Comparison of ENCODE assay signal across 23 mouse cellular contexts in genomic region chr5:76055849-76056248, GRCm38 (mm10).
DNase-seq lines count a peak whose midpoint lies in the region; ATAC-seq and TF ChIP-seq lines count a peak whose summit lies in the region.
"Had no signal": no experiment of that assay in that cellular context is flagged by ENCODE, and none has a peak within 500 bp of the region (broad histone marks: within the 10 kb centered on the region; RNA-seq: fewer than 3 reads in every experiment).

No protein-coding gene starts in this region.

- H3K9me3 ChIP-seq in forebrain, embryonic 14.5 days (replicated peaks; ENCODE audit: control insufficient read depth, low read length), result no peaks in the 10 kb centered on the region
- H3K9me3 ChIP-seq in forebrain, embryonic 10.5 days, result no peaks in the 10 kb centered on the region
- no peaks in the 10 kb centered on the region for H3K9me3 ChIP-seq in intestine, embryonic 15.5 days
- no peaks in the 10 kb centered on the region for H3K9me3 ChIP-seq in intestine, postnatal 0 days (ENCODE audit: control insufficient read depth)
- no peaks in the 10 kb centered on the region for H3K9me3 ChIP-seq in intestine, embryonic 16.5 days (ENCODE audit: control insufficient read depth, low read length)
- H3K9me3 ChIP-seq: G1E had no signal

- WGBS in forebrain, embryonic 14.5 days, result 55% methylated on average over 2 of the region's 2 CpGs
- WGBS in forebrain, embryonic 10.5 days, result 86% methylated on average over 2 of the region's 2 CpGs
- 62% methylated on average over 2 of the region's 2 CpGs for WGBS in intestine, embryonic 15.5 days
- 43% methylated on average over 2 of the region's 2 CpGs for WGBS in intestine, postnatal 0 days
- 59% methylated on average over 2 of the region's 2 CpGs for WGBS in intestine, embryonic 16.5 days

- H3K4me3 ChIP-seq in forebrain, embryonic 14.5 days (ENCODE audit: low read depth, low read length), result no peak overlapping the region
- H3K4me3 ChIP-seq in forebrain, embryonic 10.5 days, result no peak overlapping the region
- H3K4me3 ChIP-seq in intestine, embryonic 15.5 days (replicated peaks), result no peak overlapping the region
- no peak overlapping the region for H3K4me3 ChIP-seq in intestine, postnatal 0 days (ENCODE audit: low read depth, low read length)
- no peak overlapping the region for H3K4me3 ChIP-seq in intestine, embryonic 16.5 days (ENCODE audit: low read length)

- no peak overlapping the region for H3K4me2 ChIP-seq in forebrain, embryonic 14.5 days (ENCODE audit: low read length)
- no peak overlapping the region for H3K4me2 ChIP-seq in intestine, embryonic 15.5 days (replicated peaks)
- H3K4me2 ChIP-seq in intestine, postnatal 0 days (replicated peaks; ENCODE audit: low read depth), result no peak overlapping the region
- no peak overlapping the region for H3K4me2 ChIP-seq in intestine, embryonic 16.5 days (ENCODE audit: low read depth, low read length)

- H3K27ac ChIP-seq in forebrain, embryonic 14.5 days (ENCODE audit: low read depth, low read length), result no peak overlapping the region
- no peak overlapping the region for H3K27ac ChIP-seq in forebrain, embryonic 10.5 days
- H3K27ac ChIP-seq in intestine, embryonic 15.5 days, result no peak overlapping the region
- no peak overlapping the region for H3K27ac ChIP-seq in intestine, postnatal 0 days (ENCODE audit: low read depth, low read length)
- no peak overlapping the region for H3K27ac ChIP-seq in intestine, embryonic 16.5 days (ENCODE audit: low read length)

- no peak for TF ChIP-seq POLR2A in brain, embryonic 14.5 days (IDR thresholded peaks at IDR 0.05; ENCODE audit: borderline replicate concordance, extremely low read depth, insufficient read depth, insufficient read length, poor library complexity, severe bottlenecking)

- ATAC-seq in forebrain, embryonic 14.5 days, result no peak
- peak; percentile 82 for ATAC-seq in intestine, embryonic 15.5 days
- no peak for ATAC-seq in intestine, postnatal 0 days
- peak; percentile 92 for ATAC-seq in intestine, embryonic 16.5 days
- no peak for ATAC-seq in erythroid progenitor cell, adult 5-6 weeks (replicated peaks; ENCODE audit: low FRiP score, poor library complexity, severe bottlenecking)
- ATAC-seq: activated CD4-positive, CD25-positive, alpha-beta regulatory T cell, adult 4 months; CD4-positive, CD25-positive, alpha-beta regulatory T cell, adult 4 months; Patski had no signal

- no peaks in the 10 kb centered on the region for H3K27me3 ChIP-seq in forebrain, embryonic 14.5 days (replicated peaks; ENCODE audit: control insufficient read depth, insufficient read depth, low read length)
- no peaks in the 10 kb centered on the region for H3K27me3 ChIP-seq in forebrain, embryonic 10.5 days (ENCODE audit: poor library complexity, severe bottlenecking)
- H3K27me3 ChIP-seq in intestine, embryonic 15.5 days (replicated peaks), result no peaks in the 10 kb centered on the region
- no peaks in the 10 kb centered on the region for H3K27me3 ChIP-seq in intestine, postnatal 0 days (replicated peaks; ENCODE audit: control insufficient read depth, insufficient read depth, low read length)
- H3K27me3 ChIP-seq in intestine, embryonic 16.5 days (replicated peaks; ENCODE audit: control insufficient read depth, insufficient read depth, low read length), result no peaks in the 10 kb centered on the region
- H3K27me3 ChIP-seq: CH12.LX, Patski had no signal

- H3K9ac ChIP-seq in forebrain, embryonic 14.5 days (ENCODE audit: low read length), result no peak overlapping the region
- H3K9ac ChIP-seq in intestine, embryonic 15.5 days, result no peak overlapping the region
- no peak overlapping the region for H3K9ac ChIP-seq in intestine, postnatal 0 days (ENCODE audit: low read depth, low read length)
- H3K9ac ChIP-seq in intestine, embryonic 16.5 days (ENCODE audit: low read depth, low read length), result no peak overlapping the region

- no peak for TF ChIP-seq CTCF in intestine, postnatal 0 days (IDR thresholded peaks at IDR 0.05; ENCODE audit: low read depth)
- TF ChIP-seq CTCF in brain, embryonic 14.5 days (IDR thresholded peaks at IDR 0.05; ENCODE audit: borderline replicate concordance, extremely low read depth, insufficient read depth, insufficient read length), result no peak

- DNase-seq in forebrain, embryonic 14.5 days (ENCODE audit: low spot score), result peak; percentile 12
- DNase-seq in forebrain, embryonic 10.5 days (ENCODE audit: extremely low spot score, low spot score), result no peak
- DNase-seq in brain, embryonic 14.5 days (ENCODE audit: low read depth), result peak; percentile 22
- DNase-seq in cerebellum, postnatal 4 days (ENCODE audit: low spot score in 2 of 2), result no peak
- DNase-seq: adrenal gland, adult 2 months; adrenal gland, adult 8-10 months; adrenal gland, postnatal 10 days; adrenal gland, postnatal 14 days; adrenal gland, postnatal 25 days; adrenal gland, postnatal 36 days; B cell, adult 2 months; cerebellum, adult 11 months; cerebellum, adult 11-12 months; cerebellum, adult 18-20 months had no signal

- H3K36me3 ChIP-seq in forebrain, embryonic 14.5 days (ENCODE audit: control insufficient read depth, insufficient read depth, low read length), result no peaks in the 10 kb centered on the region
- no peaks in the 10 kb centered on the region for H3K36me3 ChIP-seq in forebrain, embryonic 10.5 days (replicated peaks)
- no peaks in the 10 kb centered on the region for H3K36me3 ChIP-seq in intestine, embryonic 15.5 days
- H3K36me3 ChIP-seq in intestine, postnatal 0 days (ENCODE audit: control insufficient read depth, insufficient read depth), result no peaks in the 10 kb centered on the region
- H3K36me3 ChIP-seq in intestine, embryonic 16.5 days (ENCODE audit: control insufficient read depth, insufficient read depth, low read length), result no peaks in the 10 kb centered on the region
- H3K36me3 ChIP-seq: G1E had no signal

- H3K4me1 ChIP-seq in forebrain, embryonic 14.5 days (ENCODE audit: control insufficient read depth, insufficient read depth, low read length), result no peaks in the 10 kb centered on the region
- no peaks in the 10 kb centered on the region for H3K4me1 ChIP-seq in forebrain, embryonic 10.5 days
- H3K4me1 ChIP-seq in intestine, embryonic 15.5 days (replicated peaks), result no peaks in the 10 kb centered on the region
- no peaks in the 10 kb centered on the region for H3K4me1 ChIP-seq in intestine, postnatal 0 days (replicated peaks; ENCODE audit: control insufficient read depth, insufficient read depth, low read length)
- no peaks in the 10 kb centered on the region for H3K4me1 ChIP-seq in intestine, embryonic 16.5 days (ENCODE audit: control insufficient read depth, insufficient read depth, low read length)

Comparison
In these comparisons a context has a peak if more than half of its experiments do, and no peak if none do; other contexts are left out.
1. ATAC-seq: peak in intestine, embryonic 15.5 days (single experiment) and intestine, embryonic 16.5 days (single experiment); none in forebrain, embryonic 14.5 days (single experiment), intestine, postnatal 0 days (single experiment) and erythroid progenitor cell, adult 5-6 weeks (single experiment).
2. DNase-seq: peak in forebrain, embryonic 14.5 days (single experiment) and brain, embryonic 14.5 days (single experiment); none in forebrain, embryonic 10.5 days (single experiment) and cerebellum, postnatal 4 days (0 of 2).